Mouse (Mus musculus): ENCODE measurements around the gene Rbfox1.

DNA sequence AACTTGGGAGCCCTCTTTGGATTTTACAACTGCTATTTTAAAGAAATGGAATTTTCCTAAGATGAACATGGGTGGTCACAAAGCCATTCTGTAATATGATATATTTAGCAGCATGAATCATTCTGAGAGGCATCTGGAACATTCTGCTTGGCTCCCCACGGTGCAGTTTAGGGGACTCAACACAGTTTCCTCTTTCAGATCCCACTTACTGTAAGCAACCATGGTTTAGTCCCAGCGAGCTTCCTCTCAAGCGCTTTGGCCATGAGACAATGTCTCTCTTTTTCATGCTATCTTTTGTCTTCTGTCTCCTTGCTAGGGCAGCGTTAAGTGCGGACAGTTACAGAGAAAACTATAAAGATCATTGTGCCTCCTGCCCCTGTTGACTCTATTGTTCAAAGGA, 1394.4 kb downstream of the Rbfox1 start:
- no peak for TF ChIP-seq GATA1 (IDR thresholded peaks at IDR 0.05; ENCODE audit: borderline replicate concordance, low read length)
- TF ChIP-seq FLI1 (IDR thresholded peaks at IDR 0.05; ENCODE audit: low read length) = no peak

Measured in megakaryocyte, embryonic 14.5 days (primary cell).